Mouse (Mus musculus): ENCODE measurements around the gene Ankrd13d. TPM values are rescaled to one million over a fixed set of nuclear protein-coding genes. Genes with fewer than 3 reads are reported as not detected.

Gene Ankrd13d
- polyA plus RNA-seq, 1 experiment = 7.3 TPM

- no peak for TF ChIP-seq POLR2A (IDR thresholded peaks at IDR 0.05; ENCODE audit: borderline replicate concordance, extremely low read depth, low read depth, low read length)
- TF ChIP-seq CTCF (IDR thresholded peaks at IDR 0.05; ENCODE audit: insufficient read depth, low read length) = no peak
- no peak for DNase-seq
- WGBS = 70% methylated on average over 3 of the region's 3 CpGs
- peaks cover 4% of the 10 kb centered on the region; the same call in 1 of the 2 replicates for H3K4me1 ChIP-seq (ENCODE audit: control insufficient read depth, insufficient read depth, low read length)
- no peak overlapping the region for H3K4me3 ChIP-seq (replicated peaks; ENCODE audit: extremely low read depth, low read depth, low read length)
Observed at GRCm38 (mm10) chr19:4317181-4317580, 34.2 kb upstream of the Ankrd13d start.

- TF ChIP-seq CTCF (IDR thresholded peaks at IDR 0.05; ENCODE audit: insufficient read depth, low read length) (no peak), POLR2A (IDR thresholded peaks at IDR 0.05; ENCODE audit: borderline replicate concordance, extremely low read depth, low read depth, low read length) (no peak)
- WGBS = 55% methylated on average over 6 of the region's 6 CpGs
- DNase-seq = no peak
- peaks cover 4% of the 10 kb centered on the region; the same call in 1 of the 2 replicates for H3K4me1 ChIP-seq (ENCODE audit: control insufficient read depth, insufficient read depth, low read length)
- H3K4me3 ChIP-seq (replicated peaks; ENCODE audit: extremely low read depth, low read depth, low read length) = no peak overlapping the region
Observed at GRCm38 (mm10) chr19:4315223-4315944, 32.4 kb upstream of the Ankrd13d start.

GRCm38 (mm10) chr19:4309776-4310185 is 26.8 kb upstream of the Ankrd13d start:
- TF ChIP-seq POLR2A (IDR thresholded peaks at IDR 0.05; ENCODE audit: borderline replicate concordance, extremely low read depth, low read depth, low read length) (no peak), CTCF (IDR thresholded peaks at IDR 0.05; ENCODE audit: insufficient read depth, low read length) (peak; percentile 83)
- DNase-seq = no peak
- Histone ChIP-seq H3K4me3 (replicated peaks; ENCODE audit: extremely low read depth, low read depth, low read length) (no peak overlapping the region), H3K4me1 (ENCODE audit: control insufficient read depth, insufficient read depth, low read length) (peaks cover 7% of the 10 kb centered on the region)

- no peak for DNase-seq
- Histone ChIP-seq H3K4me3 (replicated peaks; ENCODE audit: extremely low read depth, low read depth, low read length) (no peak overlapping the region), H3K4me1 (ENCODE audit: control insufficient read depth, insufficient read depth, low read length) (peaks cover 12% of the 10 kb centered on the region)
- 94% methylated on average over 4 of the region's 4 CpGs for WGBS
- TF ChIP-seq CTCF (IDR thresholded peaks at IDR 0.05; ENCODE audit: insufficient read depth, low read length) (no peak), POLR2A (IDR thresholded peaks at IDR 0.05; ENCODE audit: borderline replicate concordance, extremely low read depth, low read depth, low read length) (no peak)
Observed at GRCm38 (mm10) chr19:4309302-4309701, 26.4 kb upstream of the Ankrd13d start.

GRCm38 (mm10) chr19:4306190-4306577 is 23.2 kb upstream of the Ankrd13d start, which contains the start of gene Grk2:
TSS of gene Grk2 (minus strand) at chr19:4306222.
- 9% methylated on average over 46 of the region's 46 CpGs for WGBS
- peak; percentile 76 for DNase-seq
- peaks cover 26% of the 10 kb centered on the region for H3K4me1 ChIP-seq (ENCODE audit: control insufficient read depth, insufficient read depth, low read length)
- TF ChIP-seq POLR2A (IDR thresholded peaks at IDR 0.05; ENCODE audit: borderline replicate concordance, extremely low read depth, low read depth, low read length) = no peak
- TF ChIP-seq CTCF (IDR thresholded peaks at IDR 0.05; ENCODE audit: insufficient read depth, low read length) = peak; percentile 44; the same call in 1 of the 2 replicates
- H3K4me3 ChIP-seq (replicated peaks; ENCODE audit: extremely low read depth, low read depth, low read length) = peak within 1 kb of the TSS; percentile 94

GRCm38 (mm10) chr19:4305491-4306189 is 22.7 kb upstream of the Ankrd13d start:
- DNase-seq = peak; percentile 64
- H3K4me3 ChIP-seq (replicated peaks; ENCODE audit: extremely low read depth, low read depth, low read length) = peak overlapping the region; percentile 94
- H3K4me1 ChIP-seq (ENCODE audit: control insufficient read depth, insufficient read depth, low read length) = peaks cover 28% of the 10 kb centered on the region
- 5% methylated on average over 68 of the region's 68 CpGs for WGBS
- TF ChIP-seq POLR2A (IDR thresholded peaks at IDR 0.05; ENCODE audit: borderline replicate concordance, extremely low read depth, low read depth, low read length) (no peak), CTCF (IDR thresholded peaks at IDR 0.05; ENCODE audit: insufficient read depth, low read length) (no peak)

- TF ChIP-seq POLR2A (IDR thresholded peaks at IDR 0.05; ENCODE audit: borderline replicate concordance, extremely low read depth, low read depth, low read length) (no peak), CTCF (IDR thresholded peaks at IDR 0.05; ENCODE audit: insufficient read depth, low read length) (no peak)
- Histone ChIP-seq H3K4me3 (replicated peaks; ENCODE audit: extremely low read depth, low read depth, low read length) (peak overlapping the region; percentile 94), H3K4me1 (ENCODE audit: control insufficient read depth, insufficient read depth, low read length) (peaks cover 35% of the 10 kb centered on the region)
- 25% methylated on average over 4 of the region's 4 CpGs for WGBS
- DNase-seq = no peak
Observed at GRCm38 (mm10) chr19:4304871-4305321, 22.0 kb upstream of the Ankrd13d start.

- TF ChIP-seq CTCF (IDR thresholded peaks at IDR 0.05; ENCODE audit: insufficient read depth, low read length) (no peak), POLR2A (IDR thresholded peaks at IDR 0.05; ENCODE audit: borderline replicate concordance, extremely low read depth, low read depth, low read length) (no peak)
- peaks cover 41% of the 10 kb centered on the region for H3K4me1 ChIP-seq (ENCODE audit: control insufficient read depth, insufficient read depth, low read length)
- no peak for DNase-seq
- H3K4me3 ChIP-seq (replicated peaks; ENCODE audit: extremely low read depth, low read depth, low read length) = peak overlapping the region; percentile 94
- WGBS = 54% methylated on average over 5 of the region's 5 CpGs
Observed at GRCm38 (mm10) chr19:4304251-4304821, 21.4 kb upstream of the Ankrd13d start.

- no peak for DNase-seq
- TF ChIP-seq CTCF (IDR thresholded peaks at IDR 0.05; ENCODE audit: insufficient read depth, low read length) = no peak
- TF ChIP-seq POLR2A (IDR thresholded peaks at IDR 0.05; ENCODE audit: borderline replicate concordance, extremely low read depth, low read depth, low read length) = no peak
- 81% methylated on average over 5 of the region's 5 CpGs for WGBS
- no peak overlapping the region for H3K4me3 ChIP-seq (replicated peaks; ENCODE audit: extremely low read depth, low read depth, low read length)
- H3K4me1 ChIP-seq (ENCODE audit: control insufficient read depth, insufficient read depth, low read length) = peaks cover 44% of the 10 kb centered on the region
Observed at GRCm38 (mm10) chr19:4303640-4303995, 20.7 kb upstream of the Ankrd13d start.
